Mouse (Mus musculus): ENCODE measurements around the gene Gcsam. TPM values are rescaled to one million over a fixed set of nuclear protein-coding genes. Genes with fewer than 3 reads are reported as not detected.

Gcsam gene
- polyA plus RNA-seq, 1 experiment = not detected

- no peak overlapping the region for H3K4me3 ChIP-seq (ENCODE audit: insufficient read depth, low read depth, low read length)
- 94% methylated on average over 12 of the region's 12 CpGs for WGBS
- peaks cover 6% of the 10 kb centered on the region for H3K4me1 ChIP-seq (ENCODE audit: control insufficient read depth, insufficient read depth, low read length)
- TF ChIP-seq CTCF (IDR thresholded peaks at IDR 0.05; ENCODE audit: insufficient read depth, low read depth, low read length) = no peak
- TF ChIP-seq POLR2A (IDR thresholded peaks at IDR 0.05; ENCODE audit: insufficient read depth, low read depth, low read length) = no peak
- H3K27ac ChIP-seq (ENCODE audit: insufficient read depth, low read depth, low read length) = no peak overlapping the region
Measured at GRCm38 (mm10) chr16:45657574-45658159, 47.5 kb downstream of the Gcsam start.

DNA sequence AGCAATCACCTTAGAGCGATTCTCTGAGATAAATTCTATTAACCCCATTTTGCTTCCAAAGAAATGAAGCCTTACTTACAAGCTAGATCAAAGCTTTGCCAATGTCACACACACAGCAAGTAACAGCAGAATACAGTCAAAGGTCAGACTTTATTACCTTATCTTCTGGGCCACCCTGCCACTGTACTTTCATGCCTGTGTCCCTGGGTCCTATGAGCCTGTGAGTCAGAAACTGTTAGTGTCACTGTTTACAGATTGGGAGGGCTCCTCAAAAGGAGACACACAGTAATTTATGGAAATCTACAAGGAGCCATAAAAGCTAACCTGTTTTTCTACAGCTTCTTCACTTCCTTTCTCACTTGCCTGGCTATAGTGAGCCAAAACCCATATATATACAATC, 48.1 kb downstream of the Gcsam start:
- TF ChIP-seq POLR2A (IDR thresholded peaks at IDR 0.05; ENCODE audit: insufficient read depth, low read depth, low read length) = no peak
- TF ChIP-seq CTCF (IDR thresholded peaks at IDR 0.05; ENCODE audit: insufficient read depth, low read depth, low read length) = no peak
- H3K27ac ChIP-seq (ENCODE audit: insufficient read depth, low read depth, low read length) = no peak overlapping the region
- H3K4me3 ChIP-seq (ENCODE audit: insufficient read depth, low read depth, low read length) = no peak overlapping the region
- peaks cover 6% of the 10 kb centered on the region for H3K4me1 ChIP-seq (ENCODE audit: control insufficient read depth, insufficient read depth, low read length)
- WGBS = 95% methylated on average over 1 of the region's 1 CpGs

GRCm38 (mm10) chr16:45659596-45659995, 49.4 kb downstream of the Gcsam start:
- 75% methylated on average over 4 of the region's 4 CpGs for WGBS
- H3K4me1 ChIP-seq (ENCODE audit: control insufficient read depth, insufficient read depth, low read length) = no peaks in the 10 kb centered on the region
- no peak overlapping the region for H3K4me3 ChIP-seq (ENCODE audit: insufficient read depth, low read depth, low read length)
- no peak overlapping the region for H3K27ac ChIP-seq (ENCODE audit: insufficient read depth, low read depth, low read length)
- TF ChIP-seq CTCF (IDR thresholded peaks at IDR 0.05; ENCODE audit: insufficient read depth, low read depth, low read length) (no peak), POLR2A (IDR thresholded peaks at IDR 0.05; ENCODE audit: insufficient read depth, low read depth, low read length) (no peak)

GRCm38 (mm10) chr16:45662381-45662780, 52.2 kb downstream of the Gcsam start:
- TF ChIP-seq POLR2A (IDR thresholded peaks at IDR 0.05; ENCODE audit: insufficient read depth, low read depth, low read length) = no peak
- TF ChIP-seq CTCF (IDR thresholded peaks at IDR 0.05; ENCODE audit: insufficient read depth, low read depth, low read length) = no peak
- Histone ChIP-seq H3K4me3 (ENCODE audit: insufficient read depth, low read depth, low read length) (no peak overlapping the region), H3K27ac (ENCODE audit: insufficient read depth, low read depth, low read length) (no peak overlapping the region), H3K4me1 (ENCODE audit: control insufficient read depth, insufficient read depth, low read length) (no peaks in the 10 kb centered on the region)

- WGBS = 86% methylated on average over 2 of the region's 2 CpGs
- TF ChIP-seq POLR2A (IDR thresholded peaks at IDR 0.05; ENCODE audit: insufficient read depth, low read depth, low read length) = no peak
Measured at GRCm38 (mm10) chr16:45666136-45666535, 56.0 kb downstream of the Gcsam start.

GRCm38 (mm10) chr16:45668178-45668577, 58.0 kb downstream of the Gcsam start:
- 81% methylated on average over 3 of the region's 3 CpGs for WGBS
- no peaks in the 10 kb centered on the region for H3K4me1 ChIP-seq (ENCODE audit: control insufficient read depth, insufficient read depth, low read length)
- TF ChIP-seq CTCF (IDR thresholded peaks at IDR 0.05; ENCODE audit: insufficient read depth, low read depth, low read length) (no peak), POLR2A (IDR thresholded peaks at IDR 0.05; ENCODE audit: insufficient read depth, low read depth, low read length) (no peak)
- no peak overlapping the region for H3K4me3 ChIP-seq (ENCODE audit: insufficient read depth, low read depth, low read length)
- H3K27ac ChIP-seq (ENCODE audit: insufficient read depth, low read depth, low read length) = no peak overlapping the region

More at GRCm38 (mm10) chr16:45666136-45666535, 56.0 kb downstream of the Gcsam start:
- no peak overlapping the region for H3K4me3 ChIP-seq (ENCODE audit: insufficient read depth, low read depth, low read length)
- H3K4me1 ChIP-seq (ENCODE audit: control insufficient read depth, insufficient read depth, low read length) = no peaks in the 10 kb centered on the region
- no peak overlapping the region for H3K27ac ChIP-seq (ENCODE audit: insufficient read depth, low read depth, low read length)

DNA sequence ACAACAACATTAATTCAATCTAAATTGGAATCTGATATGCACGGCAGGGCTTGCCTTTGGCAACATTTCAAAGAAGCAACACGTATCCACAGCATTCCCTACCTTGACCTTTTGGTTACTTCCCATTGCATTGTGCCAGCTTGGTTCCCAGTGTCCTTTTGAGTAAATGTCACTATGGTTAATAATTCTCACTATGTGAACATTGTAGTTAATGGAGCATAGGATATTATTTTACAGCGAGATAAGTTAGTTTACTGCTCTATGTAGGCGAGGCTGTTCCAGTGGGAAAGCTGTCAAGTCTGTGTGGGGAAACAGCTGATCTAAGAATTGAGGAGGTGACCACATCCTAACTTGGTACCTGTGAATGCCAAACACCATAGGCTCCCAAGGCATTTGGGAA, 59.8 kb downstream of the Gcsam start:
- no peaks in the 10 kb centered on the region for H3K4me1 ChIP-seq (ENCODE audit: control insufficient read depth, insufficient read depth, low read length)
- no peak overlapping the region for H3K4me3 ChIP-seq (ENCODE audit: insufficient read depth, low read depth, low read length)
- H3K27ac ChIP-seq (ENCODE audit: insufficient read depth, low read depth, low read length) = no peak overlapping the region
- TF ChIP-seq POLR2A (IDR thresholded peaks at IDR 0.05; ENCODE audit: insufficient read depth, low read depth, low read length) (no peak), CTCF (IDR thresholded peaks at IDR 0.05; ENCODE audit: insufficient read depth, low read depth, low read length) (no peak)
- 55% methylated on average over 4 of the region's 4 CpGs for WGBS

Other genes with a start within 250 kb of the Gcsam start
- not detected in 2 replicates for gene Cd200, start 201.3 kb upstream of the Gcsam start, polyA plus RNA-seq (2012; ENCODE audit: insufficient read depth, insufficient read length, low replicate concordance, missing spikeins)
- gene Gm609, start 117.4 kb upstream of the Gcsam start, polyA plus RNA-seq (2012; ENCODE audit: insufficient read depth, insufficient read length, low replicate concordance, missing spikeins) = not detected in 2 replicates
- not detected in 2 replicates for gene Gm17783, start 78.3 kb upstream of the Gcsam start, polyA plus RNA-seq (2012; ENCODE audit: insufficient read depth, insufficient read length, low replicate concordance, missing spikeins)
- gene Slc9c1, start 75.1 kb upstream of the Gcsam start, polyA plus RNA-seq (2012; ENCODE audit: insufficient read depth, insufficient read length, low replicate concordance, missing spikeins) = not detected in 2 replicates
- not detected in 2 replicates for gene BC016579, start 43.7 kb downstream of the Gcsam start, polyA plus RNA-seq (2012; ENCODE audit: insufficient read depth, insufficient read length, low replicate concordance, missing spikeins)
- not detected in 2 replicates for gene Tmprss7, start 83.3 kb downstream of the Gcsam start, polyA plus RNA-seq (2012; ENCODE audit: insufficient read depth, insufficient read length, low replicate concordance, missing spikeins)
- gene Tagln3, start 114.2 kb downstream of the Gcsam start, polyA plus RNA-seq (2012; ENCODE audit: insufficient read depth, insufficient read length, low replicate concordance, missing spikeins) = not detected in 2 replicates
- not detected in 2 replicates for gene Abhd10, start 132.6 kb downstream of the Gcsam start, polyA plus RNA-seq (2012; ENCODE audit: insufficient read depth, insufficient read length, low replicate concordance, missing spikeins)